9 mouse cellular contexts compared by ENCODE assay signal in the genomic region with DNA sequence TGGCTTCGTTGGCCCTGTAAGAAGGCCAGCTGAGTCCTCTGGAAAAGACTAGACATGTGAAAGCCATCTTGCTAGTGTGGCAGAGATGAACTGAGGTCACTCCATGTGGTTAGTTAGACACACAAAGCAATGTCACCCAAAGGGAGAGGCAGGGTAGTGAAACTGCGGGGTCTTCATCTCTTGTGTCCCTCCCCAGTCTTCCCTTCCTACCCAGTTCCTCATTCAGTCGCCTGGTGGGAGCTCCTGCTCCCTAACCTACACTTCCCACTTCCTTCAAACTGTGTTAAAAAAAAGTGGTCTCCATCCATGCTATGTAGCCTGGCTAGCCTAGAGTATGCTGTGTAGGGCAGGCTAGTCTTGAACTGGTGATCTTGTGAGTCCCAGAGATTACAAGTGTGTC.
"Had no signal": no experiment of that assay in that cellular context is flagged by ENCODE, and none has a peak within 500 bp of the region (broad histone marks: within the 10 kb centered on the region; RNA-seq: fewer than 3 reads in every experiment).

No protein-coding gene starts in this region.

- DNase-seq: liver, postnatal 0 days; lung, postnatal 14 days; right cerebral cortex, postnatal 14 days; thymus, adult 2 months; thymus, postnatal 25 days; thymus, postnatal 4 days had no signal

- ATAC-seq: liver, postnatal 0 days; lung, postnatal 0 days; midbrain, embryonic 13.5 days; midbrain, embryonic 15.5 days had no signal
